Mouse (Mus musculus): ENCODE measurements around the gene Pbx1.

- TF ChIP-seq CTCF (IDR thresholded peaks at IDR 0.05; ENCODE audit: insufficient read depth, low read depth, low read length) = no peak
- TF ChIP-seq POLR2A (IDR thresholded peaks at IDR 0.05; ENCODE audit: insufficient read depth, low read depth, low read length) = no peak
Measured at GRCm38 (mm10) chr1:168322892-168323291, 109.2 kb downstream of the Pbx1 start.
